ENCODE assay signal across 7 mouse cellular contexts in the genomic region with DNA sequence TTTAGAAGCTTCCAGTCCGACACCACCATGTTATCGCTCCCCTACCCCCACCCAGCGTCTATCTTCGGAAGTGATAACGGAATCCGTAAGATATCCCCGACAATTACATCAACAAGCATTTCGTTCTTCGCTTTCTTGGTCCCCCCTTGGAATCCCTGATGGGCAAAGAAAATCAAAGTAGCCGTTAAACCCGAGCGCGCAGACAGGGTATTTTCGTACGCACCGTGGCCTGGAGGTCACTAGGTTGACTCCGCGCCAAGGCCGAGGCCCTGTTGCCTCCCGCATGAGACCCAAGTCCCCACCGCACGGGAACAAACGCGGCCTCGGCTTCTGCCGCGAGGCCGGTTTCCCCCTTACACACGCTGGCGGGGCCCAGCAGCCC. TPM values are rescaled to one million over a fixed set of nuclear protein-coding genes. Genes with fewer than 3 reads are reported as not detected.
DNase-seq lines count a peak whose midpoint lies in the region; ATAC-seq lines count a peak whose summit lies in the region.

No protein-coding gene starts in this region.

- H3K27me3 ChIP-seq in limb, embryonic 15.5 days, result no peaks in the 10 kb centered on the region
- no peaks in the 10 kb centered on the region for H3K27me3 ChIP-seq in neural tube, embryonic 14.5 days (ENCODE audit: control insufficient read depth, insufficient read depth, low read length)

- peak overlapping the region; percentile 97 for H3K27ac ChIP-seq in limb, embryonic 15.5 days
- peak overlapping the region; percentile 95 for H3K27ac ChIP-seq in neural tube, embryonic 14.5 days (ENCODE audit: low read depth, low read length)

- H3K4me1 ChIP-seq in limb, embryonic 15.5 days, result peaks cover 25% of the 10 kb centered on the region
- peaks cover 24% of the 10 kb centered on the region for H3K4me1 ChIP-seq in neural tube, embryonic 14.5 days (ENCODE audit: control insufficient read depth, insufficient read depth, low read length)

- under 1% methylated on average over 29 of the region's 30 CpGs for WGBS in limb, embryonic 15.5 days
- under 1% methylated on average over 30 of the region's 30 CpGs for WGBS in neural tube, embryonic 14.5 days

- H3K4me3 ChIP-seq in limb, embryonic 15.5 days, result peak overlapping the region; percentile 87
- peak overlapping the region; percentile 80 for H3K4me3 ChIP-seq in neural tube, embryonic 14.5 days (ENCODE audit: low read depth, low read length)

- H3K9me3 ChIP-seq in limb, embryonic 15.5 days, result no peaks in the 10 kb centered on the region
- no peaks in the 10 kb centered on the region for H3K9me3 ChIP-seq in neural tube, embryonic 14.5 days (ENCODE audit: control insufficient read depth, low read length)

- peaks cover 9% of the 10 kb centered on the region for H3K36me3 ChIP-seq in limb, embryonic 15.5 days
- H3K36me3 ChIP-seq in neural tube, embryonic 14.5 days (ENCODE audit: control insufficient read depth, insufficient read depth, low read length), result no peaks in the 10 kb centered on the region

- ATAC-seq in erythroblast, adult 5-6 weeks (replicated peaks; ENCODE audit: low FRiP score, poor library complexity, severe bottlenecking), result peak; percentile 45
- ATAC-seq in limb, embryonic 15.5 days (ENCODE audit: insufficient number of reproducible peaks, low FRiP score, low TSS enrichment, low read depth), result no peak
- peak; percentile 33 for ATAC-seq in neural tube, embryonic 14.5 days (ENCODE audit: low read depth)

- H3K4me2 ChIP-seq in limb, embryonic 15.5 days, result peak overlapping the region; percentile 59
- H3K4me2 ChIP-seq in neural tube, embryonic 14.5 days (ENCODE audit: low read depth, low read length), result peak overlapping the region; percentile 54

- intact Hi-C loops in left cerebral cortex, postnatal 10 days (cut with DNase I), result no loop called here
- intact Hi-C loops in left cerebral cortex, postnatal 14 days (cut with DNase I), result loop anchor here (5.0 kb wide), 1 partner anchor 81 kb away; the partner anchor contains the start of gene Zfp219

- H3K9ac ChIP-seq in limb, embryonic 15.5 days, result peak overlapping the region; percentile 97
- peak overlapping the region; percentile 98 for H3K9ac ChIP-seq in neural tube, embryonic 14.5 days (replicated peaks; ENCODE audit: low read depth, low read length)

- peak; percentile 56 to 77 for DNase-seq in left cerebral cortex, postnatal 10 days (ENCODE audit: extremely low spot score in 1 of 2, low spot score in 2 of 2)
- no peak for DNase-seq in left cerebral cortex, postnatal 14 days (ENCODE audit: low spot score in 2 of 2)
- DNase-seq in adipocyte (ENCODE audit: low spot score), result peak; percentile 50
- DNase-seq in T-cell, adult 2 months (ENCODE audit: low spot score), result no peak

RNA-seq across cellular contexts. Expression of gene Hnrnpc, which starts 0.4 kb away (rescaled TPM):
- total RNA-seq in left cerebral cortex, postnatal 10 days (2021), result 100 to 1,000 TPM; 188 to 191 TPM
- total RNA-seq in left cerebral cortex, postnatal 14 days (2021), result 100 to 1,000 TPM; 194 to 206 TPM
- 143 and 152 TPM in 2 replicates for total RNA-seq in erythroblast, adult 5-6 weeks (2015; ENCODE audit: low replicate concordance)
- 197 and 275 TPM in 2 replicates for total RNA-seq in erythroblast, adult 5-6 weeks (2017; ENCODE audit: low replicate concordance)
- 520 and 558 TPM in 2 replicates for polyA plus RNA-seq in limb, embryonic 15.5 days (2015; fragmentation: Nextera tagmentation; extraction: Ambion mirVana)
- 432 and 490 TPM in 2 replicates for polyA plus RNA-seq in neural tube, embryonic 14.5 days (2014; fragmentation: Nextera tagmentation; extraction: Ambion mirVana)

RNA-seq across cellular contexts. Expression of gene Rpgrip1, which starts 7.0 kb away (rescaled TPM):
- total RNA-seq in left cerebral cortex, postnatal 10 days (2021), result 1 to 10 TPM; 3.7 to 3.8 TPM
- total RNA-seq in left cerebral cortex, postnatal 14 days (2021), result 1 to 10 TPM in 1 of 2 experiments, under 1 TPM in 1; 0.88 to 2.2 TPM
- 1.3 TPM in 1 of 2 replicates, not detected in the other for total RNA-seq in erythroblast, adult 5-6 weeks (2015; ENCODE audit: low replicate concordance)
- 3.2 and 4.6 TPM in 2 replicates for total RNA-seq in erythroblast, adult 5-6 weeks (2017; ENCODE audit: low replicate concordance)
- polyA plus RNA-seq in limb, embryonic 15.5 days (2015; fragmentation: Nextera tagmentation; extraction: Ambion mirVana), result 55.9 and 59.3 TPM in 2 replicates
- polyA plus RNA-seq in neural tube, embryonic 14.5 days (2014; fragmentation: Nextera tagmentation; extraction: Ambion mirVana), result 42.0 and 47.5 TPM in 2 replicates

Comparison
In these comparisons a context has a peak if more than half of its experiments do, and no peak if none do; other contexts are left out.
1. DNase-seq: peak in left cerebral cortex, postnatal 10 days (2 of 2) and adipocyte (single experiment); none in left cerebral cortex, postnatal 14 days (0 of 2) and T-cell, adult 2 months (single experiment).